Mouse (Mus musculus): ENCODE measurements around the gene Nt5c3b.

Nt5c3b gene

DNA sequence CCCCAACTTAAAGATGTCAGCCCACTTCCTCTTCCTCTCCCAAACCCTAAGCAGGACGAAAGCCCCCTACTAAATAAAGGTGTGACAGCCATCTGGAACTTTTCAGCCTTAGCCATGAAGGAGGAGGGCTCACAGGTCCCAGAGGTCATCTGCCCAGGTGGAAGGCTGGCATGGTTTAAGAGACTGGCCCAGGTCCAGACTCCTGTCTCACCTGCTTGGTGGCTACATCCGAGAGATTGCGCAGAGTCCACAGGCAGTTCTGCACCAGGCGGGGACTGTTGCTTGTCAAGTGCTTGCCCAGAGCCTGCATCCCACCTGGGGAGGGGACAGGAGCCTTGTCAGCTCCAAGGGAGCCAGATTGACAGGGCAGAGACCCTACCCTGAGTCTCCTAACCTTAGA, 62.3 kb downstream of the Nt5c3b start:
- no peak for DNase-seq (ENCODE audit: low spot score in 2 of 2)

DNA sequence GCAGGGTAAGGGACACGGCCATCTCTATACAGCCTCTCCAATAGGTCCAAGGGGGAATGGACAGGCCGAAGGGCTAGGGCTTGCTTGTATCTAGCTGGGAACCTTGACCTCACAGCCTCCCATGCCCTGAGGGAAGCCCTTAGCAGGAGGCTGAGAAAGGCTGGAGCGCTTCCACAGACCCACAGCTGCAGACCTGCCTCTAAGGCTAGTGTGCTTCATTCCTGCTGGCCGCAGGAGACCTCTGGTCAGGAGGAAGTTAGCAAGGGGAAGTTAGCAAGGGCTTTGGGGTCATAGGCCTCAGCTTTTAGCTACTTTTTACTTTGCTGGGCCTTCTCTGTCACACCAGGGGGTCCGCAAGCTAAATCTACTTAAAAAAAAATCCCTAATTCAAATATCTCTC, 63.2 kb downstream of the Nt5c3b start:
- DNase-seq (ENCODE audit: low spot score in 2 of 2), result no peak

DNA sequence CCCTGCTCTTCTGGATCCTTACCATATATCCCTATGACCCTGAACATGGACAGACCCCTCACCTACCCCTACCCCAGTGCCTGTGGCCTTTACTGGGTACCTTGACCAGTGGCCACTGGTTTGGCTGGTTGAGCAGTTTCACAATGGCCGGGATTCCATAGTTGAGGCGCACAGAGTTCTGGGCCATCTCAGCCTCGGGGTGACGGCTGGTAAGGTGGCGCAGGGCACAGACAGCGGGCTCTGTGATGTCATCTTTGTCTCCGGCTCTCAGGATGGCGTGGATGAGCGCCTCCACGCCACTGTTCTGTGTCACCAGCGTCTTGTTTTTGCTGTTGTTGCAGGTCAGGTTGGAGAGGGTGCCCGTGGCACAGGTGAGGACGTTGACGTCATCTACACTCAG, 63.6 kb downstream of the Nt5c3b start:
- no peak for DNase-seq (ENCODE audit: low spot score in 2 of 2)

DNA sequence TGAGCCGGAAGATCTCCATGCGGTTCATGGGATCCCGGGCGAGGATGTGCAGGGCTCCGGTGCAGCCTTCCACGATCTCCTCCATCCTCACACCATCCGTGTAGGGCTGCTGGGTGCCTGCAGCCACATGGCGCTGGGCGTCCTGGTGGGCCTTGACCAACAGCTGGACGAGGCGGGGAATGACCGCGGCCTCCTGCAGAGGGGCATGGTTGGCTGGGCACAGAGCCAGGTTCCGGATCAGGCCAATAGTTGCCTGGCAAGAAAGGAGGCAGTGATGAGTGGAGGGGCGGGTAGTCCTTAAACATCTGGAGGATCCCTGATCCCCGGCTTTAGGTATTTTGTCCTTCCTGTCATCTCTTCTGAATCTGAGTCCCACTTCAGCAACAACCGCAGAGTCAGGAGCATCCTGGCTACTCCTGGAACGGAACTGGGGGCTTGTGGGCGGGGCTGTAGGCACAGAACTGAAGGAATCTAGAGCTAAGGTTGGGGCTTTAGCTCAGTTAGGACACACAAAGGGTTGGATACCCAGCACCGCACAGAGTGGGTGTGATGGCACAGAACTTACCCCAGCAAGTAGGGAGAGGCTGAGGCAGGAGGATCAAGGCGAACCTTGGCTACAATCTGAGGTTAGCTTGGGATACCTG, 64.7 kb downstream of the Nt5c3b start:
- no peak for DNase-seq (ENCODE audit: low spot score in 2 of 2)

DNA sequence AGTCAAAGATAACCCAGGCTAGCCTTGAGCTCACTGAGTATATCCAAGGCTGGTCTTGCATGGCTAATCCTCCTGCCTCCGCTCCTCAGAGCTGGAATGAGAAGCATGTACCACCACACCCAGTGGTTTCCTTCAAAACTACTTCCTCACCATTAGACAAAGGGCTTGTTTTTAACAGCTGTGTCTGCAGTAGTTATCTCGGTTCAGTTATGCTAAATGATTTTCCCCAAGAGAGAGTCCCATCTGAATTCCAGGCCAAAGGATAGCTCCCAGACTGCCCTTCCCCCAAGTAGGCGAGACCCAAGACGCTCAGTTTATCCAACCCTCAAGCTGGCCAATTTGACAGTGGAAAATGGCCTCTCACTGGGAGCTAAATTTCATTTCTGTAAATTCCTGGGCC, 65.6 kb downstream of the Nt5c3b start:
- DNase-seq (ENCODE audit: low spot score in 2 of 2), result no peak

DNA sequence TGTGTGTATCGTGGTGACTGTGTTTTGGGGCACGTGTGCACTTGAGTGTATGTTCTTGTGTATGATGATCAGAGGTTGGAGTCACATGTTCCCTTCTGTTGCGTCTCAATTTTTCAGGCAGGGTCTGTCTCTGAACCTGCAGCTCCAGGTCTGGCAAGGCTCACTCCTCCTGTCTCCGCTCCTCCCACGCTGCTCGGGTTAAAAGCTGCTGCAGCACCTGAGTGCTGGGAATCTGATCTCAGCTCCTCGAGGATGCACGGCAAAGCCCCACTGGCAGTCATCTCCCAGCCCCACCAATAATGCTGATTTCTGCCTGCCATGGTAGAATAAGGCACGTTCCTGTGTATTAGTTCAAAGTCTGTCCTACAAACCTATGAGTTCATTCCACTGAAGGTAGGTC, 66.5 kb downstream of the Nt5c3b start:
- DNase-seq (ENCODE audit: low spot score in 2 of 2), result no peak
